Mouse (Mus musculus) G1E (cell line): ENCODE measurements around the gene Slc26a9.

Experiments
- CTCF ChIP-seq: IDR thresholded peaks from 2 replicates; pipeline ENCODE4 v1.5.1; 2012; ENCODE audit warnings: low read depth, low read length, inconsistent platforms, mixed read lengths
- GATA2 ChIP-seq: IDR thresholded peaks from 2 replicates; pipeline ENCODE4 v1.6.1; 2012; ENCODE audit warnings: low read depth, low read length, inconsistent platforms, borderline replicate concordance
- POLR2AphosphoS5 ChIP-seq: IDR thresholded peaks from 2 replicates; pipeline ENCODE4 v1.6.1; 2012; ENCODE audit warnings: low read depth, low read length, inconsistent platforms; ENCODE audit not compliant: insufficient replicate concordance

DNA sequence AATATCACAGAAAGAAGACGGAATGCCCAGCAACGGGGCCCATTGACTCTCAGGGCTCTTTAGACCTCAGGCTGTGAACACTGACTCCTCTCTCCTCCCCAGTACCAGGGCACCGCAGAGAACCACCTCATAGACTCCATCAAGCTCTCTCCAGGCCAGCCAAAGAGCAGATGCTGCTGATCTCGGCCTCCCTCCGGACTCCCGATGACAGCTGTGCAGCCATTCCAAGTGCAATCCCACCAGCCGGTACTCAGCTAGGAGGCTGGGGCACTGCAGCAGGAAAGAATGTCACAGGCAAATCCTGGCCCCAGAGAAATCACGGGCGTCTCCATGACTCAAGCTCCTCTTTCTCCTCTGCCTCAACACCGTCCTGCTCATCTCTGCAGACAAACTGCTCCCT lies 32.3 kb upstream of the Slc26a9 start:
- no peak for TF ChIP-seq CTCF
- TF ChIP-seq GATA2, result no peak
- TF ChIP-seq POLR2AphosphoS5, result no peak
